Mouse (Mus musculus) intestine, embryonic 16.5 days (tissue): ENCODE measurements around the gene Galnt2. TPM values are rescaled to one million over a fixed set of nuclear protein-coding genes. Genes with fewer than 3 reads are reported as not detected.

Source experiments
- ATAC-seq: fragments of 200-750 bp; cut with Nextera tagmentation; 2 replicates; pipeline ENCODE4 v1.8.0; 2017; ENCODE audit warnings: moderate TSS enrichment, moderate library complexity
- H3K27ac ChIP-seq: fragments of 300-500 bp; sonication (generic); 2 replicates; pipeline ENCODE4 v1.5.1; 2014; ENCODE audit warnings: mild to moderate bottlenecking, low read length
- H3K27me3 ChIP-seq: fragments of 300-500 bp; sonication (generic); replicated peaks from 2 replicates; pipeline ENCODE4 v1.6.1; 2014; ENCODE audit warnings: low read length, control low read depth, mixed read lengths; ENCODE audit not compliant: control insufficient read depth, insufficient read depth
- H3K36me3 ChIP-seq: fragments of 300-500 bp; sonication (generic); 2 replicates; pipeline ENCODE4 v1.6.1; 2014; ENCODE audit warnings: low read length, control low read depth; ENCODE audit not compliant: control insufficient read depth, insufficient read depth
- H3K4me1 ChIP-seq: fragments of 300-500 bp; sonication (generic); 2 replicates; pipeline ENCODE4 v1.6.1; 2014; ENCODE audit warnings: low read length, control low read depth, mixed read lengths; ENCODE audit not compliant: control insufficient read depth, insufficient read depth
- H3K4me2 ChIP-seq: fragments of 300-500 bp; sonication (generic); 2 replicates; pipeline ENCODE4 v1.6.1; 2014; ENCODE audit warnings: low read depth, low read length, control low read depth
- H3K4me3 ChIP-seq: fragments of 300-500 bp; sonication (generic); 2 replicates; pipeline ENCODE4 v1.5.1; 2014; ENCODE audit warnings: mild to moderate bottlenecking, low read length
- H3K9ac ChIP-seq: fragments of 300-500 bp; sonication (generic); 2 replicates; pipeline ENCODE4 v1.6.1; 2014; ENCODE audit warnings: low read depth, low read length
- H3K9me3 ChIP-seq: fragments of 300-500 bp; sonication (generic); 2 replicates; pipeline ENCODE4 v1.6.1; 2016; ENCODE audit warnings: low read length, control low read depth; ENCODE audit not compliant: control insufficient read depth
- WGBS: fragments of 180-500 bp; shearing (Covaris S2); extraction: QIAGEN DNeasy Blood & Tissue Kit; methylation state at CpG from one replicate; pipeline ENCODE4 v1.1.7; 2014; 5-methylcytosine and 5-hydroxymethylcytosine counted together
- polyA plus RNA-seq: library from polyadenylated mRNA; unstranded; fragments of >200 nt; fragmentation: Nextera tagmentation; extraction: Ambion mirVana; gene quantifications from 2 replicates; pipeline ENCODE4 v1.2.1, GENCODE M21; 2015

Gene Galnt2
- polyA plus RNA-seq, 1 experiment from 2014 or later, result 35.9 TPM

DNA sequence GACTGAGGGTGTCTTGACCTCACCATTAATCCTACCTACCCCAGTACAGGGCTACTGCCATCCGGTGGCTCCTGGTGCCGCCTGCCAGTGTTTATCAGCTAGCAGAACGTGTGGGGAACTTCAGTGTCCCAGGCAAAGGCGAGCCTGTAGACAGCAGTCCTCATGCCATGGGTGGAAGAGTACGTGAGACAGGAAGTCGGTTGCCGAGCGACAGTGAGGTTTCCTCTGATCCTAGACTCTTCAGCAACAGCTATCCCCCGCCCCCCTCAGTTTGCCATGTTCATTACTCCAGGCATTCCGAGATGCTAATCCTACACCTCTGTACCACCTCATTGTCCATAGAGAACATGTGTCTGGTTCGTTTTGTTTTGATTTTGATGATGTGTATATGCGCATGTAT is 29.2 kb downstream of the Galnt2 start:
- no peak overlapping the region for H3K9ac ChIP-seq
- no peaks in the 10 kb centered on the region for H3K36me3 ChIP-seq
- H3K4me1 ChIP-seq, result peaks cover 44% of the 10 kb centered on the region
- H3K27me3 ChIP-seq, result no peaks in the 10 kb centered on the region
- H3K4me3 ChIP-seq, result no peak overlapping the region
- 51% methylated on average over 12 of the region's 12 CpGs for WGBS
- H3K9me3 ChIP-seq, result no peaks in the 10 kb centered on the region
- ATAC-seq, result no peak
- no peak overlapping the region for H3K4me2 ChIP-seq
- H3K27ac ChIP-seq, result no peak overlapping the region

DNA sequence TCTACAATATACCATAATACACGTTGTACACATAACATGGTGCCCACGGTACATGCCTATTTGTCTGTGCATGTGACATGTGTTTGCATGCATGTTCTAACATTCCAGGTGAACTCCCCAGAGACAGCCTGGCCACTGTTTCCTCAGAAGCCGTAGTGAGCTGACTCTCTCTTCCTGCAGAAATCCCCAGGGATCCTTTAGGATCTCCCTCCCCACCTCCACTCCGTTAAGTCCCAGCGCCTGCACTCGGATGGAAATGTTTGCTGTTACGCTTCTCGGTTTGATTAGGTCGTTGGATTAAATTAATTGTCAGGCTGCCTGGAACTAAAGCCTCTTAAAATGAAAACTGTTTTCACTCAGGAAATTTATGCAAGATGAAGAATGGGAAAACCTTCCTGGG is 31.9 kb downstream of the Galnt2 start:
- H3K4me2 ChIP-seq, result no peak overlapping the region
- H3K27ac ChIP-seq, result no peak overlapping the region; the same call in 1 of the 2 replicates
- no peak overlapping the region for H3K9ac ChIP-seq
- H3K9me3 ChIP-seq, result no peaks in the 10 kb centered on the region
- no peaks in the 10 kb centered on the region for H3K36me3 ChIP-seq
- peaks cover 31% of the 10 kb centered on the region for H3K4me1 ChIP-seq
- no peak overlapping the region for H3K4me3 ChIP-seq
- ATAC-seq, result no peak
- WGBS, result 60% methylated on average over 9 of the region's 9 CpGs
- no peaks in the 10 kb centered on the region for H3K27me3 ChIP-seq

DNA sequence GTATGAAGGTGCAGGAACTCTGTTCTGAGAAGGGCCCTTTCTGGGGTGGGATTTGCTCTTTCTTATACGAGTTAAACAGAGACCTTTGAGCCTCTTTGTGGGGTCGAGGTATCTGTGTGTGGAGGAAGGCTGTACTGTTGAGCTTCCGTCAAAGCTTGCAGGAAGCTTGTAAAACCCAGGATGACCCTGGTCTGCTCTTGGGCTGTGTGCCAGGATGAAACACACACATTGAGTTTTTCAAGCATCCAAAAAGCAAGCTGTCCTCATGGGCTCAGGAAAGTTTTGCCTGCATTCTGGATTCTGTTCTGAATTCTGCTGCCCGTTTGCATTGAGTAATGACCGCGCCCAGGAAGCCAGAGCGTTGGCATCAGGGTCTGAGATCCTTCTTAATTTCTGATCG is 32.8 kb downstream of the Galnt2 start:
- 56% methylated on average over 8 of the region's 8 CpGs for WGBS
- ATAC-seq, result no peak
- H3K4me1 ChIP-seq, result peaks cover 28% of the 10 kb centered on the region
- no peak overlapping the region for H3K4me2 ChIP-seq
- no peak overlapping the region for H3K4me3 ChIP-seq
- H3K9me3 ChIP-seq, result no peaks in the 10 kb centered on the region
- no peaks in the 10 kb centered on the region for H3K27me3 ChIP-seq
- no peak overlapping the region; the same call in 1 of the 2 replicates for H3K27ac ChIP-seq
- no peaks in the 10 kb centered on the region for H3K36me3 ChIP-seq
- no peak overlapping the region for H3K9ac ChIP-seq

DNA sequence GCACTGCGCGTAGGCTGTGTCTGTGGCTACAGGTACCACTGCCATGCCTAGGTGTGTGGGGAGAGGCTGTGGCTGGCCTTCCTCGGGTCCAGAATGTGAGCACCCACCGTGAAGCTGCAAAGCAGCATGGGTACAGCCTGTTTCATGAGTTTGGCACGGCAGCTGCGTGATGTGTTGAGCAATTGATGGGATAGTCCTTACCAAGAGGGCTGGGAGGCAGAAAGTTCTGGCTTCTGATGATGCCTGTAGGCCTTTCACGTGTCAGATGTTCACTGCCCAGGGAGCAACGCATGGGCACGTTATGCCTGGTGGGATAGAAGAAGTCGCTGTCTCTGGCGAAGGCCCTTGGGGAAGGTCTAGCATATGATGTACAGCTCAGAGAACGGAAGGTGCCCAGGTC is 33.5 kb downstream of the Galnt2 start:
- no peak overlapping the region for H3K27ac ChIP-seq
- ATAC-seq, result no peak
- 82% methylated on average over 12 of the region's 12 CpGs for WGBS

DNA sequence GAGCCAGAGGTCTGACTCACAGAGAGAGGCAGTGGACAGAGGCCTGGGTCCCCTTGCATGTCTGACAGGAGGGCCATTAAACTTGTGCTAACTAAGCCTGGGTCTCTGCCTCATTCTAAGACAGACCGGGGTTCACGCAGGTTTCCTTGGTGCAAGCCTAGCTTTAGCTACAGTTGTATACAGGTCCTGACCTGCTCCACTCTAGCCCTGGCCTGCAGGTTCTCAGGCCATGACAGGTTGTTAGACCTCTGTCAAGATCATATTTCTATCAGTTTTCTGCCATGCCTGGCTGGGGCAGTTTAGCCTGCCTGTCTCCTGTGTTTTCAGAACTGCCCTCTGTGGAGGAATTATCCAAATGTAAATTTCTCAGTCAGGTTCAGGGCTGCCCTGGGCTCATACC is 33.9 kb downstream of the Galnt2 start:
- Histone ChIP-seq H3K9me3 (no peaks in the 10 kb centered on the region), H3K4me3 (no peak overlapping the region), H3K27ac (no peak overlapping the region), H3K36me3 (no peaks in the 10 kb centered on the region), H3K27me3 (no peaks in the 10 kb centered on the region), H3K4me2 (no peak overlapping the region), H3K9ac (no peak overlapping the region; the same call in 1 of the 2 replicates), H3K4me1 (peaks cover 24% of the 10 kb centered on the region)
- WGBS, result 62% methylated on average over 2 of the region's 2 CpGs
- ATAC-seq, result no peak

More for the DNA sequence above, 33.5 kb downstream of the Galnt2 start:
- no peak overlapping the region for H3K4me3 ChIP-seq
- H3K4me2 ChIP-seq, result no peak overlapping the region
- no peaks in the 10 kb centered on the region for H3K27me3 ChIP-seq
- no peaks in the 10 kb centered on the region for H3K36me3 ChIP-seq
- no peaks in the 10 kb centered on the region for H3K9me3 ChIP-seq
- H3K4me1 ChIP-seq, result peaks cover 26% of the 10 kb centered on the region
- no peak overlapping the region for H3K9ac ChIP-seq

DNA sequence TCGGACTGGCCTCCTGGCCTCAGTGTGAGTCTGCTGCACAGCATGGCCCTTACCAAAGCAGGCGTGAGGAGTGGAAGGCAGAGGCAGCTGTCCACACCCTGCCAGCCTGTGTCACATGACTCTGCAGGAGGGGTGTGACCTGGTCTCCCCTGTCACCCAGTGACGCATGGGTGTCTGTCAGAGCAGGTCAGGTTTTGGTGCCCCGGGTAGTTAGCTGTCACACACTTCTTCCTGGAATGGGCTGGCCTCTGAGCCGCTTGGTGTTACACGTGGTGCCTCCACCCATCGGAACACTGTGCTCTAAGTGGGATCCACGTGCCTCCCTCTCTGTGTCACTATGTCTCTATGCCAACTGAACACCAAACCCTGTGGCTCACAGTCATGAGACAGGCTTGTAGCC is 34.6 kb downstream of the Galnt2 start:
- no peak overlapping the region for H3K27ac ChIP-seq
- H3K9me3 ChIP-seq, result no peaks in the 10 kb centered on the region
- H3K4me1 ChIP-seq, result peaks cover 21% of the 10 kb centered on the region
- no peak overlapping the region for H3K4me3 ChIP-seq
- no peaks in the 10 kb centered on the region for H3K36me3 ChIP-seq
- peak; percentile 87 for ATAC-seq
- no peaks in the 10 kb centered on the region for H3K27me3 ChIP-seq
- 61% methylated on average over 8 of the region's 8 CpGs for WGBS
- 0 out of 2 replicates have a peak overlapping the region, but pooled peaks have one; percentile 26 for H3K9ac ChIP-seq
- H3K4me2 ChIP-seq, result no peak overlapping the region

DNA sequence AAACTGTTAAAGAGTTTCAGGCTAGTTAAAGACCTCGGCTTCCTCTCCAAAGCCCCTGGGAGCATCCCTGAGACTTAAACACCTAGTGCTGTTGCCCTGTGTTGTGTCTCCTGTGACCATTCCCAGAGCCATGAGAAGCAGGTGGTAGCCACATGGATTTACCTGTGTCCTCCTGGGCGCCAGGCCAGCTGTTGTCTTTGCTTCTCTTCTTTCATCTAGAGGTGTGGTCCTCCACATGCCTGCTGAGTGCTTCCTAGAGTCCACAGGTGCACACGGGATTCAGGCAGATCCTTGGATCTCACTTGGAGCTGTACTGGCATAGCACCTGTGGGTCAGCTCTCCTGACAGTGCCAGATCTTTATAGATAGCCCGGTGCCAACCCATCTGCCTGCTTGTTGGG is 36.0 kb downstream of the Galnt2 start:
- ATAC-seq, result no peak
- 78% methylated on average over 4 of the region's 4 CpGs for WGBS
- H3K4me3 ChIP-seq, result no peak overlapping the region
- peaks cover 27% of the 10 kb centered on the region for H3K4me1 ChIP-seq
- no peak overlapping the region for H3K9ac ChIP-seq
- H3K27ac ChIP-seq, result no peak overlapping the region
- no peaks in the 10 kb centered on the region for H3K9me3 ChIP-seq
- H3K4me2 ChIP-seq, result no peak overlapping the region
- no peaks in the 10 kb centered on the region for H3K36me3 ChIP-seq
- H3K27me3 ChIP-seq, result no peaks in the 10 kb centered on the region

DNA sequence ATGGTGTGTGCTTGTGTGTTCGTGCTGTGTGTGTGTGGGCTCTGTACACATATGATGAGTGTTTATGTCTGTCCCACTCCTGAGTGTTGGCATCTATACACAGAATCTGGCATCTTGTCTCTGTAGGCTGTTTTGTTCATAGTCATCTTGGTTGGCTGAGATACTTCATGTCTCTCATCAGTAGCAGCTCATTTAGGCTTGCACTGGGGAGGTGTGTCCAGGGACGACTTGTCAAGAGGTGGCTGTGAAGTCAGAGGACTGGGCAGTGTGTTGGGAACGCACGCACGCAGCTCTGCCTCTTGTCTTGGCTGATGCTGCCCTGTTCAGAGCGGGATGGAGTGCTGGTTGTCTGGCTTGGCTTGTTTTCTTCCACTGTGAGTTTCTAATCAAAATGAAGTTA is 39.3 kb downstream of the Galnt2 start:
- WGBS, result 89% methylated on average over 6 of the region's 6 CpGs
- H3K36me3 ChIP-seq, result no peaks in the 10 kb centered on the region; the same call in 1 of the 2 replicates
- H3K27me3 ChIP-seq, result no peaks in the 10 kb centered on the region
- ATAC-seq, result no peak
- H3K4me3 ChIP-seq, result no peak overlapping the region
- H3K4me2 ChIP-seq, result no peak overlapping the region
- H3K9ac ChIP-seq, result no peak overlapping the region
- no peaks in the 10 kb centered on the region for H3K9me3 ChIP-seq
- no peak overlapping the region for H3K27ac ChIP-seq
- peaks cover 12% of the 10 kb centered on the region for H3K4me1 ChIP-seq

DNA sequence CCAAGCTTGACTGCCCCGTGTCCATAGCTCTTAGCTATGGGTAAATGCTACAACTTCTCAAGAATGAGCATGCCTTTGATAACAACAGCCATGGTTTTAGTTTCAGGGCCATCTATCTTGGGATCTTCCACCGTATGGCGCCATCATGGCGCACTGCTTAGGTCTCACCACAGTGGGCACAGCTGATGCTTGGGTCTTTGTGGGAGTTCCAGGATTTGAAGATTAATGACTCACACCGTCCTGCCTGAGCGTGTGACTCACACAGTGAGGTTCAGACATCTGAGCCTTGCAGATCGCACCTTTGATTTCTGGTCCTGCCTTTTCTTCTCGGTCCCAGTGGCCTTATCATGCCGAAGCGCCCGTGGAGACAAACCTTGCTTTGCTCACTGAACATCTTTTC is 39.7 kb downstream of the Galnt2 start:
- ATAC-seq, result no peak
- H3K27me3 ChIP-seq, result no peaks in the 10 kb centered on the region
- H3K9ac ChIP-seq, result no peak overlapping the region
- H3K4me1 ChIP-seq, result peaks cover 10% of the 10 kb centered on the region
- no peak overlapping the region for H3K27ac ChIP-seq
- no peaks in the 10 kb centered on the region; the same call in 1 of the 2 replicates for H3K36me3 ChIP-seq
- no peaks in the 10 kb centered on the region for H3K9me3 ChIP-seq
- 69% methylated on average over 11 of the region's 11 CpGs for WGBS
- H3K4me2 ChIP-seq, result no peak overlapping the region
- no peak overlapping the region for H3K4me3 ChIP-seq

DNA sequence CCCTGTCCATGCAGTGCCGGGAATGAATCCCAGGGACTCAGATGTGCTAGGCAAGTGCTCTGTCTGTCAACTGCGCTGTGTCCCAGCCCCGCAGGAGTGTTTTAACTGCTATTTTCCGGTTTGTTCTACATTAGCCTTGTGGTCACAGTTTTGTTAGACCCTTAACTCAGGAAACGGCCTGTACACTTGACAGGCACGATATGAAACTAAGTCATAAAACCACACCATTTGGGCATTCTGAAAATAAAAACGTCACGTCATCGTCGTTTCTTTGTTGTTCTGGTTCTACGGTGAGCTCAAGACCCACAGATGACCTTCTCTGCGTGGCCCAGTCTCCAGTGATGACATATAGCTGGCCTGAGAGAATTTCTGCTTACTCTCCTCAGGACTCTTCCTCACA is 40.3 kb downstream of the Galnt2 start:
- H3K4me3 ChIP-seq, result no peak overlapping the region
- no peaks in the 10 kb centered on the region for H3K9me3 ChIP-seq
- H3K4me2 ChIP-seq, result no peak overlapping the region
- ATAC-seq, result no peak
- H3K9ac ChIP-seq, result no peak overlapping the region
- H3K27ac ChIP-seq, result no peak overlapping the region
- 74% methylated on average over 12 of the region's 12 CpGs for WGBS
- H3K27me3 ChIP-seq, result no peaks in the 10 kb centered on the region
- peaks cover 10% of the 10 kb centered on the region for H3K4me1 ChIP-seq
- no peaks in the 10 kb centered on the region; the same call in 1 of the 2 replicates for H3K36me3 ChIP-seq
